Mouse (Mus musculus) frontal cortex, postnatal 36 days (tissue): Measurements from ENCODE around the gene Efcab12.

Experiments used
- DNase-seq, 2 experiments: peaks; one replicate each; pipeline ENCODE4 v3.0.0; 2022; ENCODE audit warnings: low spot score in 2 of 2

The Efcab12 gene

DNA sequence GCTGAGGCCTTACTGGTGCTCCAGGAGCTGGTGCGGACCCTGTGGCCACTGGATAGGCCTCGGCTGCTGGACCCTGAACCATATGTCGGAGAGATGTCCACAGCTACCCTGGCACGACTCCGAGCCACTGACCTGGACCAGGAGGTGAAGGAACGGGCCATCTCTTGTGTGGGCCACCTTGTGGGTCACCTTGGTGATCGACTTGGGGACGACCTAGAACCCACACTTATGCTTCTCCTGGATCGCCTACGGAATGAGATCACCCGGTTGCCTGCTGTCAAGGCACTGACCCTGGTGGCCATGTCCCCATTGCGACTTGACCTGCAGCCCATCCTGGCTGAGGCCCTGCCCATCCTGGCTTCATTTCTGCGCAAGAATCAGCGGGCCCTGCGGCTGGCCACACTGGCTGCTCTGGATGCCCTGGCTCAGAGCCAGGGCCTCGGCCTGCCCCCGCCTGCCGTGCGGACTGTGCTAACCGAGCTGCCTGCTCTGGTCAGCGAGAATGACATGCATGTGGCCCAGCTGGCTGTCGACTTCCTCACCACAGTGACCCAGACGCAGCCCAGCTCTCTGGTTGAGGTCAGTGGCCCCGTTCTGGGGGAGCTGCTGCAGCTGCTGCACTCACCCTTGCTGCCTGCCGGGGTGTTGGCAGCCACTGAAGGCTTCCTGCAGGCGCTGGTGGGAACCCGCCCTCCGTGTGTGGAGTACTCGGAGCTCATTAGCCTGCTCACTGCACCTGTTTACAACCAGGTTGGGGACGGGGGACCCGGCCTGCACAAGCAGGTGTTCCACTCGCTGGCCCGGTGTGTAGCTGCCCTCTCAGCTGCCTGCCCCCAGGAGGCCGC lies 46.1 kb downstream of the Efcab12 start:
- no peak for DNase-seq

DNA sequence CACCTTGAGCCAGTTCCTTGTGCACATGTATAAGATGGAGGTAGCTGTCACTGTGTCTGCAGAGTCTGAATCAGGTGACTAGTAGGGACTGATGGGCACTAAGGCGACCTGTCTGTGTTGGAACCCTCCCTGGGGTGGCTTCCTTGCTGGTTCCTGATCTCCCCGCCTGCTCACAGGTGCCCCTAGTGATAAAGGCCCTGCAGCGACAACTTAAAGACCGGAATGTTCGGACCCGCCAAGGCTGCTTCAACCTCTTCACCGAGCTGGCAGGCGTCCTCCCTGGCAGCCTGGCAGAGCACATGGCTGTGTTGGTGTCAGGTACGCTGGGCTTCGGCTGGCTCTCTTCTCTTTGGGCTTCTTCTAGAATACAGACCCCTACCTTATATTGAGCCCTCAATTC lies 47.2 kb downstream of the Efcab12 start:
- no peak for DNase-seq

DNA sequence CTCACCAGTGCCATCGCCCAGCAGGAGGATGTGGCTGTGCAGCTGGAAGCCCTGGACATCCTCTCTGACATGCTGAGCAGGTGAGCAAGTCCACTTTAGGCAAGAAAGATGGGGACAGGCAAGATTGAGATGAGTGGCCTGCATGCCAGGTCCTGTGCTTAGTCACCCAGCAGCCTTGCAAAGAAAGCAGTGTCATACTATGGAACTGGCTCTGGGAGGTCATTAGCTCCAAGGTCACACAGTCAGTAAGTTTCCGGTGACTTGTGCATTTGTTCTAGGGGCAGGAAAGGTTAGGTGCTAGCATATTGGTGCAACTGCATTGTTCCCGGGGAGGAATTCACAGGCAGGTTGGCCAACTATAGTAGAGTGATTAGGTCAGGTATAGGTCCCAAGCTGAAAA lies 55.4 kb downstream of the Efcab12 start:
- DNase-seq = no peak

DNA sequence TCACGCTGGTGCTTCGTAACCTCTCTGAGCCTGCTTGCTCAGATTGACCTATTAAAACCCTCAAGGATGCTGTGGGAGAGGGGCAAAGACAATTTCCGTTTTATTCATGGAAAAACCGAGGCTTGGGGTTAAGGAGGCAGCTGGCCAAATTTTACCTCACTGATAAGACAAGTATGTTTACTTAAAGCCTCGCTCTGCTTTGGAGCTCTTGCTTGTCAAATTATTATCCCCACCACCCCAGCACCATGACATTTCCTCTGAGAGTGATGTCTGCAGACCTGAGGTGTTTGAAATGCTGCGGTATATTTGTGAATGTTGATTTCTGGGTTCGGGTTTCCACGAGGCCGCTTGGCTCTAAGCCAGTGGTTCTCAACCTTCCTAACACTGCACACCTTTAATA lies 61.8 kb downstream of the Efcab12 start:
- no peak for DNase-seq

DNA sequence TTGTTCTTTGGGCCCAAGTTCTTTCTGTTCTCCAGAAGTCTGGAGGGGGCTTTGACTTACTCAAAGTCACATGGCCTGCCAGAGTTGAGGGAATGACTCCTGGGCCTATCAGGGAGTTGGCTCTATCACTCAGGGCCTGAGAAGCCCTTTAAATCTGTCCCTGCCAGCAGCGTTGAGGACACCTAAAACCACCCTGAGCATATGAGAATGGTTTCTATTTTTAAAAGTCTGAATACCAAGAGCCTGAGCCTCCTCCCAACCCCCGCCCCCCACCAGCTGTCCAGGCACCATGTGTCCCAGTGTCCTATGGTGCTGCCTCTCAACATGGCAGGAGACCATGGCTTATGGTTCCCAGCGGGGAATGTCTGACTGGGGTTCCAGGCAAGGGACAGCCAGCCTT lies 62.4 kb downstream of the Efcab12 start:
- no peak for DNase-seq

DNA sequence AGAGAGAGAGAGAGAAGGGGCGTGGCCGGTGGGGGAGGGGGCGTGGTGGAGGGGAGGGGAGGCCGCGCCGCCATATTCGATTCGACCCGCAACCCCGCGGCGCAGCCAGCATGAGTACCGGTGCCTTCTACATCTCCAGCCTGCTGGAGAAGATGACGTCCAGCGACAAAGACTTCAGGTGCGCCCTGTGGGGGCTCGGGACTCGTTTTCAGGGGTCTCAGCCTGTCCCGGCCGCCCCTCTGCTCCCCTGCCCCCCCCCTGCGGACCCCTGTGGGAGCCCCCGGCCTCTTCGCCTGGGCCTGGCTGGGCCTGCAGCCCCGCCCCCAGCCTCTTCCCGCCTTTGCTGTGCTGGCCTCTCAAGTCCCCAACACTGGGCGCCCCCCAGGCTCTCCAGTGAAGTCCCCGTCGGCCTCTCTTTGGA lies 63.7 kb downstream of the Efcab12 start, which contains the start of gene Cand2:
Cand2 (plus strand) TSS at position 38 of the 421 bp plus-strand sequence.
- DNase-seq = no peak

DNA sequence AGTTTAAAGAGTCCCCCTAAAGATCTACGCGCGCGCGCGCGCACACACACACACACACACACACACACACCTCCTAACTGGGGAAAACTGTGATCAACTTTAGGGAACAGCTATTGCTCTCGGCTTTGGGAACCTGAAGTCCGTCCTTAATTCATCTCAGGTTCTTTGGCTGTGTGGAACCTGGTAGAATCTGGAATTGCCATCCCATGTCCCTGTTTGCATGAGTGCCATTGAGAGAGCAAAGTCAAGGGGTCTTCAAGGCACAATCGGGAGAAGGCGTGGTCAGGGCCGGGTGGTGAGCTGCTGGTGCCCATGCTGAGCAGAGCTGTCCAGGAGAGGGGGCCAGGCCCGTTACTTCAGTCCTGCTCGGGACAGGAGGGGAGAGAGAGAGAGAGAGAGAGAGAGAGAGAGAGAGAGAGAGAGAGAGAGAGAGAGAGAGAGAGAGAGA lies 64.2 kb downstream of the Efcab12 start:
- no peak for DNase-seq

DNA sequence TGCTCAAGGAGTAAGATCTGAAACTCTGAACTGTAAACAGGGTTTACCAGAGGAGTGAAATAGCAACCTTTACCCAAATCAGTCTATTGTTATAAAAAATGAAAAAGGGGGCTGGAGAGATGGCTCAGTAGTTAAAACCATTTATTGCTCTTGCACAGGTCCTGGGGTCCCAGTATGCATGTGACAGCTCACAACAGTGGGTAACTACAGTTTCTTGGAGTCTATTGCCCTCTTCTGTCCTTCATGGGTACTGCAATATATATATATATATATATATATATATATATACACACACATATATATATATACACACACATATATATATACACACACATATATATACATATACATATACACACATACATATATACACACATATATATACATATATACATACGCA lies 65.6 kb downstream of the Efcab12 start:
- DNase-seq = no peak

DNA sequence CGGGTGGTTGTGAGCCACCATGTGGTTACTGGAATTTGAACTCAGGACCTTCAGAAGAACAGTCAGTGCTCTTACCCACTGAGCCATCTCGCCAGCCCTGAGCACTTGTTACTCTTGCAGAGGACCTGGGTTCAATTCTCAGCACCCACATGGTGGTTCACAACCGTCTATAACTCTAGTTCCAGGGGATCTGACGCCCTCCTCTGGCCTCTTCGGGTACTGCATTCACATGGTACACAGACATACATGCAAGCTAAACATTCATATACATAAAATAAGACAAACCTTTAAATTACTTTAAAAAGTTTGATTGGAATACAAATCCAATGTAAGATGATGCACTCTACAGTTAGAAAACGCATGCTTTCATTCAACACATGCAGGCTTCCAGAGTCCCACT lies 66.0 kb downstream of the Efcab12 start:
- DNase-seq = no peak

DNA sequence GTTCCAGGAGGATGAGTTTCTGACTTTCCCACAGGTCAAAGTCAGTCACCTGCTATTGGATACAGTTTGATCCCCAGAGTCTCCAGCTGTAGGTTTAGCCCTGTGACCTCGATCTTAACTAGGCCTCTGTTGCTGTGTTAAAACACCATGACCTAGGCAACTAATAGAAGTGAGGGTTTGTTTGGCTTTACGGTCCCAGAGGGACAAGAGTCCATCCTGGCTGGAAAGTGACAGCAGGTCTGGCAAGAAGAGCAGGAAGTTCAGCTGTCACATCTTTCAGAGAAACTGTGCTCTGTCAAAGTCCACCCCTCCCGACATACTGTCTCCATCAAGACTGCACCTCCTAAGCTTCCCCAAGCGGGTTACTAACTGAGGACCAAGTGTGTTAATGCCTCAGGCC lies 67.4 kb downstream of the Efcab12 start:
- DNase-seq = no peak

DNA sequence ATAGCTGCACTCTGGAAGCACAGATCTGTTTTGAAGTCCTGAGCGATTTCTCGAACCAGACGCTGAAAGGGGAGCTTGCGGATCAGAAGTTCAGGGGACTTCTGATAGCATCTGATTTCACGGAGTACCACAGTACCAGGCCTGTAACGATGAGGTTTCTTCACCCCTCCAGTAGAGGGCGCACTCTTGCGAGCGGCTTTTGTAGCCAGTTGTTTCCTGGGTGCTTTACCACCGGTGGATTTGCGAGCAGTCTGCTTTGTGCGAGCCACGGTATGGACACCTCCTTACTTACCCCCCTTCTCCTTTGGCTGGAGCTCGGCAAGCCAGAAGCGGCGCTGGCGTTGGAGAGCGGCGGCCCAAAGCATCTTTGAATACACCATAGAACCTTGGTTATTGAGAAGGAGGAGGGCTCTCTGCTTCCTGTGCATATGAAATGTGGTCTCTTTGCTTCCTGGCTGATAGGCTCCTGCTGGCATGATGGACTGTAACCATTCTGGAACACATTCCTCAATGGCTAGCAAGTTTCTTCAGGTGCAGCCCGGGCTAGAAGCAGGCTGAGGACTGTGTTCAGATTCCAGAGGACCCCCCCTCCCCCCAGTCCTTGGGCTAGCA lies 68.0 kb downstream of the Efcab12 start:
- no peak for DNase-seq

DNA sequence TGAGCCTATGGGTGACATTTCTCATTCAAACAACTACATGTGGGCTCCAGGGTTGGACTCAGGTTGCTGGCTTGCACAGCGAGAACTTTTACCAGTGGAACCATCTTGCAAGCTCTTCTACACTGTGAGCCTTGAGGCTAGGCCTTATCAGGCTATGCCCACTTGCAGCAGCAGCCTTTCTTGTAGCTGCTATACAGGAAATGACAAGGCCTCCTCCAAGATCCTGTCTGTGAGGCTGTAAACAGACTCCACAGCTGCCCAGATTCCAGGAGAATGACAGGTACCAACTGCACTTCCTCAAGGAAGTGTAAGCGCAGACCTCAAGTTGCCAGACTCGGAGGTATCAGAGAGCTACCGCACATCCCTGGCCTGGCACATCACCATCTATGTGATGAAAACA lies 70.0 kb downstream of the Efcab12 start:
- DNase-seq = no peak

DNA sequence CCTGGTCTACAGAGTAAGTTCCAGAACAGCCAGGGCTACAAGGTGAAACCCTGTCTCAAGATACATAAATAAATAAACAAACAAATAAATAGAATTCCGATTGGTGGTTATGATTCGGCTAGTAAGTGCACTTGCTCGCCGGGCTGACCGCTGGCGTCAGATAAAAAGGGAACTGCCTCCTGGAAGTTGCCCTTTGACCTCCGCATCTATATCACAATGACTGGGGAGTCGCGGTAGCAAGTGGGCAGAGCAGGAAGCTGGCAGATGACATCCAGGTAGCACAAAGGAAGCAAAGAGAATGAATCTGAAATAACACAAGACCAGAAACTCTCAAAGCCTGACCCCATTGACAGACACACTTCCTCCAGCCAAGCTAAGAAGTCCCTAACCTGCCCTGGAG lies 70.9 kb downstream of the Efcab12 start:
- no peak for DNase-seq

DNA sequence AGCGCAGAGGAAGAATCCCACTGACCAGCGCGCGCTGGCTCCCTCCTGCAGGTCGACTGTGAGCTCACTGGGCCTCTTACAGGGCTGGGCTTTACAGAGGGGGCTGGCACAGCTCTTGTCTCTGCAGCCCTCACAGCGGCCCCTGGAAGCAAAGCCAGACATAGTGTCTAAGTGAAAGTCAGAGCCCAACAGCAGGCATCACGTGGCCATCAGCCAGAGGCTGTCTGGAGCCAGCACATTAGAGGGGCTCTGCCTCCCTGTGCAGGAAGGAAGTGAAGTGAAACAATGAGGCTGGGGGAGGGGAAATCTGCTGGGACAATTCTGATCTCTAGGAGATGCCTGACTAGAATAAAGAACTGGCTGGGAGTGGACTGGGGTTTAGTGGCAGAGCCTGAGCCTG lies 74.0 kb downstream of the Efcab12 start:
- DNase-seq = peak in 1 of 2 experiments; percentile 14

DNA sequence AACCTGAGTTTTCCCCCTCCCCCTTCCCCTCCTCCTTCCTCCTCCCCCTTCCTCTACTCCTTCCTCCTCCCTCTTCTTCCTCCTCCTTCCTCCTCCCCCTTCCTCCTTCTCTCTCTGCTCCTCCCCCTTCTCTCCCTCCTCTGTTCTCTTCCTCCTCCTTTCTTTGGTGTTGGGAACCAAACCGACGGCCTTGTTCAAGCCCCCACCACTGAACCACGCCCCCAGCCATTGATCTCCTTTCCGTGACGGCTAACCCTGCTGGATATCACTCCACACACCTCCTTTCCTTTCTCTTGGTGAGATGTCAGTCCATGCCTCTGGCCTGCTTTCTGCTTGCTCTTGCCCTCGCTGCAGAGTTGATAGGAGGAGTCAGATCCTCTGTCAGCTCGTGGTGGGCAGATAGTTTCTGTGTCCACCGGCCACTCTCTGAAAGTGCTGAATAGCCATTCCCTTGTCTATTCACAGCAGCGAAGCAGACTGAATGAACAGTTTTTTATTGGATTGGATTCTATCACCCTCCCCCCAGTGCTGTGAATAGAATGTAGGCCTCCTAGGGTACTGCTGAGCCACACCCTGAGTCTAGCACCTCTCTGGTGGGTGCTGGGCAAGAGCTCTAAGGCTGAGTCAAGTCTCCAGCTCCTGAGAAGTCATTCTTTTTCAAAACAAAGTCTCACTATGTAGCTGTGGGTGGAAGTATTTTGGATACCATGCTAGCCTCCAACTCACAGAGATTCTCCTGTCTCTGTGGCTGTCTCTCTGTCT lies 76.0 kb downstream of the Efcab12 start, which contains the start of gene Tmem40:
Tmem40 (minus strand) TSS at position 416 of the 762 bp plus-strand sequence.
- peak in 1 of 2 experiments; percentile 23 for DNase-seq

DNA sequence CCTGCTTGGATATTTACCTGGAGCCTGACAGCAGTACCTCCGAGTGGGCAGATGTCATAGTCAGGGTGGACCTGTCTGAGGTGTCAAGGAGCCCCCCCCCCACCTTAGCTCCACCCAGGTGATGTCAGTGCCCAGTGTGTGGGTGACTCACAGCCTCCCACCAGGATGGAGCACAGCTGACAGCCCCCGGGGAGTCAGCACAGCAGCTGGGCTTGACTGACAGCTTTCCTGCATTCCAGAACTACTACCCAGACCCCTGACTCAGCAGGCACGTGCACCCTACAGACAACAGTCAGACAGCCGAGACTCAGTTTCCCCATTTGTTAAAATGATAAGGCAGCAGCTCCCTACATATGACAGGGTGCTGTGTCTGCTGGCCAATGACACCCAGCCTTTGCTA lies 77.2 kb downstream of the Efcab12 start:
- DNase-seq = no peak
